ENCODE assay signal across 7 mouse cellular contexts in genomic region chr14:121053020-121053518, GRCm38 (mm10). TPM values are rescaled to one million over a fixed set of nuclear protein-coding genes. Genes with fewer than 3 reads are reported as not detected.
A peak's percentile ranks its signal among the peaks of the same experiment; 100 is the strongest.
DNase-seq lines count a peak whose midpoint lies in the region; ATAC-seq lines count a peak whose summit lies in the region.

No protein-coding gene starts in this region.

- peak overlapping the region; percentile 21 for H3K4me2 ChIP-seq in embryonic facial prominence, embryonic 14.5 days (ENCODE audit: low read depth, low read length)
- H3K4me2 ChIP-seq in hindbrain, embryonic 12.5 days (replicated peaks) = peak overlapping the region; percentile 13; the same call in 1 of the 2 replicates
- peak overlapping the region; percentile 38 for H3K4me2 ChIP-seq in limb, embryonic 12.5 days
- no peak overlapping the region for H3K4me2 ChIP-seq in midbrain, embryonic 16.5 days (ENCODE audit: low read length)

- peak overlapping the region; percentile 69 for H3K27ac ChIP-seq in embryonic facial prominence, embryonic 14.5 days (replicated peaks; ENCODE audit: low read depth, low read length)
- H3K27ac ChIP-seq in hindbrain, embryonic 12.5 days = no peak overlapping the region; the same call in 1 of the 2 replicates
- H3K27ac ChIP-seq in limb, embryonic 12.5 days = peak overlapping the region; percentile 84
- H3K27ac ChIP-seq in midbrain, embryonic 16.5 days (ENCODE audit: low read length) = peak overlapping the region; percentile 58; the same call in 1 of the 2 replicates

- 0% methylated on average over 5 of the region's 5 CpGs for WGBS in embryonic facial prominence, embryonic 14.5 days
- 2% methylated on average over 5 of the region's 5 CpGs for WGBS in hindbrain, embryonic 12.5 days
- WGBS in limb, embryonic 12.5 days = under 1% methylated on average over 5 of the region's 5 CpGs
- 8% methylated on average over 5 of the region's 5 CpGs for WGBS in midbrain, embryonic 16.5 days

- peaks cover 47% of the 10 kb centered on the region for H3K4me1 ChIP-seq in embryonic facial prominence, embryonic 14.5 days (ENCODE audit: control insufficient read depth, insufficient read depth, low read length)
- H3K4me1 ChIP-seq in hindbrain, embryonic 12.5 days = peaks cover 18% of the 10 kb centered on the region
- H3K4me1 ChIP-seq in limb, embryonic 12.5 days (replicated peaks) = peaks cover 67% of the 10 kb centered on the region
- H3K4me1 ChIP-seq in midbrain, embryonic 16.5 days (ENCODE audit: control insufficient read depth, insufficient read depth, low read length) = peaks cover 19% of the 10 kb centered on the region

- no peaks in the 10 kb centered on the region for H3K27me3 ChIP-seq in embryonic facial prominence, embryonic 14.5 days (replicated peaks; ENCODE audit: control insufficient read depth, insufficient read depth, low read length)
- H3K27me3 ChIP-seq in hindbrain, embryonic 12.5 days = no peaks in the 10 kb centered on the region
- no peaks in the 10 kb centered on the region for H3K27me3 ChIP-seq in limb, embryonic 12.5 days
- no peaks in the 10 kb centered on the region for H3K27me3 ChIP-seq in midbrain, embryonic 16.5 days (ENCODE audit: control insufficient read depth, insufficient read depth, low read depth, low read length)

- H3K4me3 ChIP-seq in embryonic facial prominence, embryonic 14.5 days (ENCODE audit: low read depth, low read length) = no peak overlapping the region
- no peak overlapping the region for H3K4me3 ChIP-seq in hindbrain, embryonic 12.5 days
- no peak overlapping the region for H3K4me3 ChIP-seq in limb, embryonic 12.5 days (replicated peaks)
- H3K4me3 ChIP-seq in midbrain, embryonic 16.5 days (ENCODE audit: low read depth, low read length) = no peak overlapping the region

- H3K9me3 ChIP-seq in embryonic facial prominence, embryonic 14.5 days (ENCODE audit: control insufficient read depth, low read length) = no peaks in the 10 kb centered on the region
- no peaks in the 10 kb centered on the region for H3K9me3 ChIP-seq in hindbrain, embryonic 12.5 days (replicated peaks)
- H3K9me3 ChIP-seq in limb, embryonic 12.5 days = no peaks in the 10 kb centered on the region
- H3K9me3 ChIP-seq in midbrain, embryonic 16.5 days (replicated peaks; ENCODE audit: control insufficient read depth, low read length, poor library complexity, severe bottlenecking) = no peaks in the 10 kb centered on the region

- peak; percentile 90 for DNase-seq in ZHBTc4 (ENCODE audit: low read depth, low spot score)
- DNase-seq in embryonic facial prominence, embryonic 14.5 days (ENCODE audit: low spot score) = peak; percentile 73
- DNase-seq in frontal cortex, postnatal 25 days (ENCODE audit: low spot score in 2 of 2) = no peak

- ATAC-seq in embryonic facial prominence, embryonic 14.5 days (ENCODE audit: low read depth) = peak; percentile 24; the same call in 1 of the 2 replicates
- ATAC-seq in hindbrain, embryonic 12.5 days (ENCODE audit: low FRiP score) = 0 out of 2 replicates have a peak, but pooled peaks have one; percentile 41
- ATAC-seq in limb, embryonic 12.5 days (ENCODE audit: insufficient number of reproducible peaks, insufficient read depth, low FRiP score, low TSS enrichment, low read depth) = no peak
- ATAC-seq in midbrain, embryonic 16.5 days = peak; percentile 13; the same call in 1 of the 2 replicates
- no peak for ATAC-seq in cerebellum, adult (ENCODE audit: insufficient number of reproducible peaks, low FRiP score, low TSS enrichment)

- H3K9ac ChIP-seq in embryonic facial prominence, embryonic 14.5 days (ENCODE audit: low read depth, low read length) = no peak overlapping the region
- H3K9ac ChIP-seq in hindbrain, embryonic 12.5 days = no peak overlapping the region
- no peak overlapping the region for H3K9ac ChIP-seq in limb, embryonic 12.5 days (replicated peaks)
- H3K9ac ChIP-seq in midbrain, embryonic 16.5 days (ENCODE audit: low read depth, low read length) = no peak overlapping the region

- H3K36me3 ChIP-seq in embryonic facial prominence, embryonic 14.5 days (ENCODE audit: control insufficient read depth, insufficient read depth, low read length) = 0 out of 2 replicates have a peak, but pooled peaks cover 3% of the 10 kb centered on the region
- no peaks in the 10 kb centered on the region for H3K36me3 ChIP-seq in hindbrain, embryonic 12.5 days
- peaks cover 15% of the 10 kb centered on the region for H3K36me3 ChIP-seq in limb, embryonic 12.5 days
- no peaks in the 10 kb centered on the region for H3K36me3 ChIP-seq in midbrain, embryonic 16.5 days (ENCODE audit: control insufficient read depth, insufficient read depth, low read length)

RNA-seq across cellular contexts. Expression of gene Farp1, which starts 18.1 kb away (rescaled TPM):
- polyA plus RNA-seq in embryonic facial prominence, embryonic 14.5 days (2014; fragmentation: Nextera tagmentation; extraction: Ambion mirVana) = 34.2 and 40.5 TPM in 2 replicates
- polyA plus RNA-seq in hindbrain, embryonic 12.5 days (2016; fragmentation: Nextera tagmentation; extraction: Ambion mirVana) = 43.9 and 46.0 TPM in 2 replicates
- 58.2 and 62.1 TPM in 2 replicates for polyA plus RNA-seq in limb, embryonic 12.5 days (2016; fragmentation: Nextera tagmentation; extraction: Ambion mirVana)
- polyA plus RNA-seq in midbrain, embryonic 16.5 days (2015; fragmentation: Nextera tagmentation; extraction: Ambion mirVana) = 39.8 and 40.2 TPM in 2 replicates

Comparison
In these comparisons a context has a peak if more than half of its experiments do, and no peak if none do; other contexts are left out.
1. DNase-seq: peak in ZHBTc4 (single experiment) and embryonic facial prominence, embryonic 14.5 days (single experiment); none in frontal cortex, postnatal 25 days (0 of 2).
2. ATAC-seq: peak in embryonic facial prominence, embryonic 14.5 days (single experiment), hindbrain, embryonic 12.5 days (single experiment) and midbrain, embryonic 16.5 days (single experiment); none in limb, embryonic 12.5 days (single experiment) and cerebellum, adult (single experiment).